Mouse (Mus musculus) 3134 (cell line): Measurements from ENCODE around the gene Pkn1.

Experiments
- DNase-seq: peaks from one replicate; pipeline ENCODE4 v3.0.0-alpha.2; 2011; ENCODE audit warnings: low spot score; ENCODE audit not compliant: insufficient read length; ENCODE audit errors: extremely low read depth

Gene Pkn1

GRCm38 (mm10) chr8:83693609-83694236, 5.3 kb downstream of the Pkn1 start:
- DNase-seq, result no peak

- no peak for DNase-seq
Observed at GRCm38 (mm10) chr8:83689264-83689663, 9.7 kb downstream of the Pkn1 start.

- DNase-seq, result no peak
Observed at GRCm38 (mm10) chr8:83684517-83684916, 14.5 kb downstream of the Pkn1 start.

GRCm38 (mm10) chr8:83681099-83681498, 17.9 kb downstream of the Pkn1 start:
- no peak for DNase-seq

GRCm38 (mm10) chr8:83680603-83681002, 18.4 kb downstream of the Pkn1 start:
- DNase-seq, result no peak

- no peak for DNase-seq
Observed at GRCm38 (mm10) chr8:83679866-83680265, 19.1 kb downstream of the Pkn1 start.

- no peak for DNase-seq
Observed at GRCm38 (mm10) chr8:83674497-83674896, 24.5 kb downstream of the Pkn1 start.

GRCm38 (mm10) chr8:83672936-83673335, 26.0 kb downstream of the Pkn1 start:
- DNase-seq, result no peak

- DNase-seq, result no peak
Observed at GRCm38 (mm10) chr8:83669013-83669412, 30.0 kb downstream of the Pkn1 start.

- no peak for DNase-seq
Observed at GRCm38 (mm10) chr8:83668010-83668916, 30.7 kb downstream of the Pkn1 start.

GRCm38 (mm10) chr8:83667526-83667925, 31.5 kb downstream of the Pkn1 start:
- DNase-seq, result no peak

- no peak for DNase-seq
Observed at GRCm38 (mm10) chr8:83666866-83667234, 32.1 kb downstream of the Pkn1 start.

GRCm38 (mm10) chr8:83665969-83666865, 32.8 kb downstream of the Pkn1 start, which contains the start of gene Ptger1:
Ptger1 (plus strand) TSS chr8:83666678.
- peak; percentile 65 for DNase-seq

- no peak for DNase-seq
Observed at GRCm38 (mm10) chr8:83664931-83665625, 33.9 kb downstream of the Pkn1 start.

GRCm38 (mm10) chr8:83664096-83664495, 34.9 kb downstream of the Pkn1 start:
- no peak for DNase-seq

GRCm38 (mm10) chr8:83662421-83662826, 36.6 kb downstream of the Pkn1 start:
- peak; percentile 73 for DNase-seq

GRCm38 (mm10) chr8:83660995-83661680, 37.8 kb downstream of the Pkn1 start:
- no peak for DNase-seq

GRCm38 (mm10) chr8:83660545-83660944, 38.4 kb downstream of the Pkn1 start:
- DNase-seq, result no peak

- DNase-seq, result no peak
Observed at GRCm38 (mm10) chr8:83656484-83657246, 42.3 kb downstream of the Pkn1 start.
